Mouse (Mus musculus): ENCODE measurements around the gene 2310022A10Rik.
"Not testable (repeated sequence)": the region's sequence is repeated elsewhere in the genome, so short reads cannot be mapped to it uniquely, and the experiment has no call there.

The 2310022A10Rik gene

GRCm38 (mm10) chr7:27621028-27621427 is 68.0 kb downstream of the 2310022A10Rik start:
- DNase-seq, result peak; percentile 73

GRCm38 (mm10) chr7:27622234-27622633 is 69.2 kb downstream of the 2310022A10Rik start:
- DNase-seq, result no peak

GRCm38 (mm10) chr7:27624967-27625366 is 71.9 kb downstream of the 2310022A10Rik start:
- no peak for DNase-seq

- DNase-seq, result no peak
Measured at GRCm38 (mm10) chr7:27627707-27628106, 74.7 kb downstream of the 2310022A10Rik start.

- no peak for DNase-seq
Measured at GRCm38 (mm10) chr7:27628190-27628589, 75.2 kb downstream of the 2310022A10Rik start.

GRCm38 (mm10) chr7:27628816-27629215 is 75.8 kb downstream of the 2310022A10Rik start:
- not testable (repeated sequence) for DNase-seq

- peak; percentile 75 for DNase-seq
Measured at GRCm38 (mm10) chr7:27631439-27631838, 78.4 kb downstream of the 2310022A10Rik start.

Measured in cerebellum, adult 9-11 months (tissue).